Mouse (Mus musculus): ENCODE measurements around the gene Inpp4a. TPM values are rescaled to one million over a fixed set of nuclear protein-coding genes. Genes with fewer than 3 reads are reported as not detected.

Gene Inpp4a
- polyA plus RNA-seq, 1 experiment = 11.4 TPM

GRCm38 (mm10) chr1:37350886-37351651 is 51.4 kb downstream of the Inpp4a start:
- no peaks in the 10 kb centered on the region for H3K4me1 ChIP-seq (ENCODE audit: control insufficient read depth, insufficient read depth, low read length)
- no peak overlapping the region for H3K4me3 ChIP-seq (ENCODE audit: insufficient read depth, low read length)
- TF ChIP-seq POLR2A (IDR thresholded peaks at IDR 0.05; ENCODE audit: low read depth, low read length) (no peak), CTCF (IDR thresholded peaks at IDR 0.05; ENCODE audit: borderline replicate concordance, insufficient read depth, low read length) (no peak)
- no peak overlapping the region for H3K27ac ChIP-seq (ENCODE audit: insufficient read depth, low read length)

GRCm38 (mm10) chr1:37351961-37352360 is 52.3 kb downstream of the Inpp4a start:
- Histone ChIP-seq H3K27ac (ENCODE audit: insufficient read depth, low read length) (no peak overlapping the region), H3K4me3 (ENCODE audit: insufficient read depth, low read length) (no peak overlapping the region), H3K4me1 (ENCODE audit: control insufficient read depth, insufficient read depth, low read length) (no peaks in the 10 kb centered on the region)
- TF ChIP-seq POLR2A (IDR thresholded peaks at IDR 0.05; ENCODE audit: low read depth, low read length) = no peak
- TF ChIP-seq CTCF (IDR thresholded peaks at IDR 0.05; ENCODE audit: borderline replicate concordance, insufficient read depth, low read length) = no peak

- Histone ChIP-seq H3K4me3 (ENCODE audit: insufficient read depth, low read length) (no peak overlapping the region), H3K4me1 (ENCODE audit: control insufficient read depth, insufficient read depth, low read length) (no peaks in the 10 kb centered on the region), H3K27ac (ENCODE audit: insufficient read depth, low read length) (no peak overlapping the region)
- TF ChIP-seq CTCF (IDR thresholded peaks at IDR 0.05; ENCODE audit: borderline replicate concordance, insufficient read depth, low read length) = no peak
- TF ChIP-seq POLR2A (IDR thresholded peaks at IDR 0.05; ENCODE audit: low read depth, low read length) = no peak
Observed at GRCm38 (mm10) chr1:37353456-37353855, 53.8 kb downstream of the Inpp4a start.

GRCm38 (mm10) chr1:37355492-37355891 is 55.8 kb downstream of the Inpp4a start:
- Histone ChIP-seq H3K4me1 (ENCODE audit: control insufficient read depth, insufficient read depth, low read length) (no peaks in the 10 kb centered on the region), H3K4me3 (ENCODE audit: insufficient read depth, low read length) (no peak overlapping the region), H3K27ac (ENCODE audit: insufficient read depth, low read length) (no peak overlapping the region)
- TF ChIP-seq POLR2A (IDR thresholded peaks at IDR 0.05; ENCODE audit: low read depth, low read length) = no peak
- TF ChIP-seq CTCF (IDR thresholded peaks at IDR 0.05; ENCODE audit: borderline replicate concordance, insufficient read depth, low read length) = no peak

- no peak overlapping the region for H3K4me3 ChIP-seq (ENCODE audit: insufficient read depth, low read length)
- no peak overlapping the region for H3K27ac ChIP-seq (ENCODE audit: insufficient read depth, low read length)
- H3K4me1 ChIP-seq (ENCODE audit: control insufficient read depth, insufficient read depth, low read length) = no peaks in the 10 kb centered on the region
- TF ChIP-seq POLR2A (IDR thresholded peaks at IDR 0.05; ENCODE audit: low read depth, low read length) = no peak
- TF ChIP-seq CTCF (IDR thresholded peaks at IDR 0.05; ENCODE audit: borderline replicate concordance, insufficient read depth, low read length) = no peak
Observed at GRCm38 (mm10) chr1:37356305-37356704, 56.6 kb downstream of the Inpp4a start.

GRCm38 (mm10) chr1:37357173-37357572 is 57.5 kb downstream of the Inpp4a start:
- no peak overlapping the region for H3K27ac ChIP-seq (ENCODE audit: insufficient read depth, low read length)
- H3K4me1 ChIP-seq (ENCODE audit: control insufficient read depth, insufficient read depth, low read length) = no peaks in the 10 kb centered on the region
- no peak overlapping the region for H3K4me3 ChIP-seq (ENCODE audit: insufficient read depth, low read length)
- TF ChIP-seq CTCF (IDR thresholded peaks at IDR 0.05; ENCODE audit: borderline replicate concordance, insufficient read depth, low read length) (no peak), POLR2A (IDR thresholded peaks at IDR 0.05; ENCODE audit: low read depth, low read length) (no peak)

- no peak overlapping the region for H3K4me3 ChIP-seq (ENCODE audit: insufficient read depth, low read length)
- TF ChIP-seq POLR2A (IDR thresholded peaks at IDR 0.05; ENCODE audit: low read depth, low read length) (no peak), CTCF (IDR thresholded peaks at IDR 0.05; ENCODE audit: borderline replicate concordance, insufficient read depth, low read length) (no peak)
- H3K4me1 ChIP-seq (ENCODE audit: control insufficient read depth, insufficient read depth, low read length) = no peaks in the 10 kb centered on the region
- H3K27ac ChIP-seq (ENCODE audit: insufficient read depth, low read length) = no peak overlapping the region
Observed at GRCm38 (mm10) chr1:37358621-37359020, 59.0 kb downstream of the Inpp4a start.

- H3K4me3 ChIP-seq (ENCODE audit: insufficient read depth, low read length) = no peak overlapping the region
- TF ChIP-seq CTCF (IDR thresholded peaks at IDR 0.05; ENCODE audit: borderline replicate concordance, insufficient read depth, low read length) (no peak), POLR2A (IDR thresholded peaks at IDR 0.05; ENCODE audit: low read depth, low read length) (no peak)
- no peaks in the 10 kb centered on the region for H3K4me1 ChIP-seq (ENCODE audit: control insufficient read depth, insufficient read depth, low read length)
- no peak overlapping the region for H3K27ac ChIP-seq (ENCODE audit: insufficient read depth, low read length)
Observed at GRCm38 (mm10) chr1:37359395-37360092, 59.9 kb downstream of the Inpp4a start.

GRCm38 (mm10) chr1:37360781-37361180 is 61.1 kb downstream of the Inpp4a start:
- Histone ChIP-seq H3K27ac (ENCODE audit: insufficient read depth, low read length) (no peak overlapping the region), H3K4me1 (ENCODE audit: control insufficient read depth, insufficient read depth, low read length) (no peaks in the 10 kb centered on the region), H3K4me3 (ENCODE audit: insufficient read depth, low read length) (no peak overlapping the region)
- TF ChIP-seq CTCF (IDR thresholded peaks at IDR 0.05; ENCODE audit: borderline replicate concordance, insufficient read depth, low read length) (no peak), POLR2A (IDR thresholded peaks at IDR 0.05; ENCODE audit: low read depth, low read length) (no peak)

- TF ChIP-seq POLR2A (IDR thresholded peaks at IDR 0.05; ENCODE audit: low read depth, low read length) (no peak), CTCF (IDR thresholded peaks at IDR 0.05; ENCODE audit: borderline replicate concordance, insufficient read depth, low read length) (no peak)
- Histone ChIP-seq H3K4me1 (ENCODE audit: control insufficient read depth, insufficient read depth, low read length) (no peaks in the 10 kb centered on the region), H3K27ac (ENCODE audit: insufficient read depth, low read length) (no peak overlapping the region), H3K4me3 (ENCODE audit: insufficient read depth, low read length) (no peak overlapping the region)
Observed at GRCm38 (mm10) chr1:37362721-37363120, 63.1 kb downstream of the Inpp4a start.

All from embryonic fibroblast, embryonic 13.5 days (primary cell).